Mouse (Mus musculus): ENCODE measurements around the gene Lztfl1. TPM values are rescaled to one million over a fixed set of nuclear protein-coding genes. Genes with fewer than 3 reads are reported as not detected.

The Lztfl1 gene
- total and polyA plus RNA-seq, 3 experiments: 17.8 to 28.3 (median 25.6) TPM

GRCm38 (mm10) chr9:123717186-123718008 is at the start of gene Lztfl1 (continued):
- TF ChIP-seq MAX (IDR thresholded peaks at IDR 0.05; ENCODE audit: low read length): peak; percentile 99

GRCm38 (mm10) chr9:123766996-123767395 is 49.5 kb upstream of the Lztfl1 start:
- H3K4me3 ChIP-seq (replicated peaks in 1 of 3; ENCODE audit: low read depth in 2 of 3, low read length in 2 of 3, poor library complexity in 1 of 3): no peak overlapping the region
- no peaks in the 10 kb centered on the region for H3K27me3 ChIP-seq (replicated peaks)
- no peaks in the 10 kb centered on the region for H3K36me3 ChIP-seq (replicated peaks in 1 of 2; ENCODE audit: control insufficient read depth in 1 of 2, insufficient read depth in 1 of 2, low read length in 1 of 2)
- no peak overlapping the region for H3K27ac ChIP-seq (ENCODE audit: insufficient read depth, low read depth)
- in situ Hi-C loops (cut with MboI; ENCODE audit: low pct_ligation_motif_present, low pct_unique_long_range_greater_than_20kb, low sequenced_read_pairs) (loop anchor here (10.0 kb wide), 1 partner anchor 52 kb away; the partner anchor contains the start of gene Lztfl1), dilution Hi-C loops (cut with MboI; ENCODE audit: extremely low pct_ligation_motif_present, extremely low pct_unique_long_range_greater_than_20kb, low sequenced_read_pairs) (no loop called here)
- H3K79me2 ChIP-seq (replicated peaks; ENCODE audit: control insufficient read depth, extremely low read depth, insufficient read depth, poor library complexity, severe bottlenecking): no peaks in the 10 kb centered on the region
- no peaks in the 10 kb centered on the region for H3K9me3 ChIP-seq (replicated peaks; ENCODE audit: low read length)
- H3K9ac ChIP-seq (ENCODE audit: insufficient read depth, low read depth): no peak overlapping the region
- no peak for DNase-seq (ENCODE audit: extremely low read depth)
- TF ChIP-seq MEF2A (IDR thresholded peaks at IDR 0.05; ENCODE audit: borderline replicate concordance, low read depth, low read length) (no peak), ZNF384 (IDR thresholded peaks at IDR 0.05; ENCODE audit: low read depth, low read length) (no peak), BHLHE40 (IDR thresholded peaks at IDR 0.05; ENCODE audit: low read depth, low read length) (no peak), MAFK (IDR thresholded peaks at IDR 0.05; ENCODE audit: insufficient replicate concordance, low read length) (no peak), ZMIZ1 (IDR thresholded peaks at IDR 0.05; ENCODE audit: low read depth, low read length) (no peak), MXI1 (IDR thresholded peaks at IDR 0.05; ENCODE audit: low read depth, low read length) (no peak)
- no peak overlapping the region for H3K4me2 ChIP-seq (ENCODE audit: insufficient read depth, low read depth, poor library complexity, severe bottlenecking)
- peaks cover 10 to 51% of the 10 kb centered on the region in 2 experiments for H3K4me1 ChIP-seq (ENCODE audit: control insufficient read depth in 1 of 2, insufficient read depth in 2 of 2)

- H3K36me3 ChIP-seq (replicated peaks in 1 of 2; ENCODE audit: control insufficient read depth in 1 of 2, insufficient read depth in 1 of 2, low read length in 1 of 2): no peaks in the 10 kb centered on the region
- TF ChIP-seq TCF12 (IDR thresholded peaks at IDR 0.05; ENCODE audit: low read depth, low read length): no peak
- no peak for TF ChIP-seq ETS1 (conservative IDR thresholded peaks at IDR 0.05; ENCODE audit: low read depth, low read length)
- TF ChIP-seq POLR2A (IDR thresholded peaks at IDR 0.05; ENCODE audit: low read depth, low read length): no peak
- TF ChIP-seq POLR2AphosphoS2 (IDR thresholded peaks at IDR 0.05; ENCODE audit: low read depth, low read length): no peak
- no peak for TF ChIP-seq SIN3A (IDR thresholded peaks at IDR 0.05; ENCODE audit: low read length)
- dilution Hi-C loops (cut with MboI; ENCODE audit: extremely low pct_ligation_motif_present, extremely low pct_unique_long_range_greater_than_20kb, low sequenced_read_pairs) (no loop called here), in situ Hi-C loops (cut with MboI; ENCODE audit: low pct_ligation_motif_present, low pct_unique_long_range_greater_than_20kb, low sequenced_read_pairs) (loop anchor here (10.0 kb wide), 1 partner anchor 49 kb away; the partner anchor contains the start of gene Lztfl1)
- peaks cover 3 to 34% of the 10 kb centered on the region in 2 experiments; a peak in 3 of 4 replicates for H3K4me1 ChIP-seq (ENCODE audit: control insufficient read depth in 1 of 2, insufficient read depth in 2 of 2)
- no peak for DNase-seq (ENCODE audit: extremely low read depth)
- no peaks in the 10 kb centered on the region for H3K9me3 ChIP-seq (replicated peaks; ENCODE audit: low read length)
- H3K79me2 ChIP-seq (replicated peaks; ENCODE audit: control insufficient read depth, extremely low read depth, insufficient read depth, poor library complexity, severe bottlenecking): no peaks in the 10 kb centered on the region
- H3K4me3 ChIP-seq (replicated peaks in 1 of 3; ENCODE audit: low read depth in 2 of 3, low read length in 2 of 3, poor library complexity in 1 of 3): no peak overlapping the region
- no peak overlapping the region for H3K9ac ChIP-seq (ENCODE audit: insufficient read depth, low read depth)
- H3K27ac ChIP-seq (ENCODE audit: insufficient read depth, low read depth): no peak overlapping the region
- no peak overlapping the region for H3K4me2 ChIP-seq (ENCODE audit: insufficient read depth, low read depth, poor library complexity, severe bottlenecking)
- no peaks in the 10 kb centered on the region for H3K27me3 ChIP-seq (replicated peaks)
These were observed 46.3 kb upstream of the Lztfl1 start for GRCm38 (mm10) chr9:123763771-123764170.
